Mouse (Mus musculus): ENCODE measurements around the gene 1700019N19Rik. TPM values are rescaled to one million over a fixed set of nuclear protein-coding genes. Genes with fewer than 3 reads are reported as not detected.

Gene 1700019N19Rik
- polyA plus RNA-seq, 1 experiment: 0.16 TPM

Other genes with a start within 250 kb of the 1700019N19Rik start
- gene Pnlip, start 142.0 kb downstream of the 1700019N19Rik start, polyA plus RNA-seq (2012; rRNA removed): 1.2 and 2.4 TPM in 2 replicates
- not detected in 2 replicates for gene Pnliprp1, start 65.6 kb downstream of the 1700019N19Rik start, polyA plus RNA-seq (2012; rRNA removed)
- gene Pnliprp2, start 34.7 kb downstream of the 1700019N19Rik start, polyA plus RNA-seq (2012; rRNA removed): 0.13 and 0.14 TPM in 2 replicates
- gene Eno4, start 149.0 kb upstream of the 1700019N19Rik start, polyA plus RNA-seq (2012; rRNA removed): 1.7 and 2.1 TPM in 2 replicates
- gene Hspa12a, start 149.2 kb upstream of the 1700019N19Rik start, polyA plus RNA-seq (2012; rRNA removed): 75.3 and 82.8 TPM in 2 replicates

Measured in frontal cortex, adult 2 months (tissue).